Mouse (Mus musculus): ENCODE results near the gene Frmpd2.

- TF ChIP-seq CTCF (IDR thresholded peaks at IDR 0.05; ENCODE audit: low read depth, low read length) (no peak), POLR2A (IDR thresholded peaks at IDR 0.05; ENCODE audit: extremely low read depth, insufficient read depth, low read length) (no peak)
Observed at GRCm38 (mm10) chr14:33467766-33468165, 3.7 kb upstream of the Frmpd2 start.

All from liver, adult 2 months (tissue).